Mouse (Mus musculus) intestine, postnatal 0 days (tissue): Measurements from ENCODE around the gene Selenoi. TPM values are rescaled to one million over a fixed set of nuclear protein-coding genes. Genes with fewer than 3 reads are reported as not detected.
A peak's percentile ranks its signal among the peaks of the same experiment; 100 is the strongest.
"Not testable (repeated sequence)": the region's sequence is repeated elsewhere in the genome, so short reads cannot be mapped to it uniquely, and the experiment has no call there.

ENCODE experiments used
- ATAC-seq: fragments of 200-750 bp; cut with Nextera tagmentation; 2 replicates; pipeline ENCODE4 v1.8.0; 2017; ENCODE audit warnings: mild to moderate bottlenecking, moderate TSS enrichment, moderate library complexity
- H3K27ac ChIP-seq: fragments of 300-500 bp; sonication (generic); 2 replicates; pipeline ENCODE4 v1.5.1; 2014; ENCODE audit warnings: mild to moderate bottlenecking, low read depth, low read length, moderate library complexity
- H3K27me3 ChIP-seq: fragments of 300-500 bp; sonication (generic); replicated peaks from 2 replicates; pipeline ENCODE4 v1.6.1; 2014; ENCODE audit warnings: low read length, mixed read lengths; ENCODE audit not compliant: control insufficient read depth, insufficient read depth
- H3K36me3 ChIP-seq: fragments of 300-500 bp; sonication (generic); 2 replicates; pipeline ENCODE4 v1.6.1; 2014; ENCODE audit warnings: mild to moderate bottlenecking, moderate library complexity; ENCODE audit not compliant: control insufficient read depth, insufficient read depth
- H3K4me1 ChIP-seq: fragments of 300-500 bp; sonication (generic); replicated peaks from 2 replicates; pipeline ENCODE4 v1.6.1; 2014; ENCODE audit warnings: antibody characterized with exemption, low read length, mixed read lengths; ENCODE audit not compliant: control insufficient read depth, insufficient read depth
- H3K4me2 ChIP-seq: fragments of 300-500 bp; sonication (generic); replicated peaks from 2 replicates; pipeline ENCODE4 v1.6.1; 2014; ENCODE audit warnings: low read depth, mild to moderate bottlenecking, moderate library complexity
- H3K4me3 ChIP-seq: fragments of 300-500 bp; sonication (generic); 2 replicates; pipeline ENCODE4 v1.5.1; 2014; ENCODE audit warnings: low read depth, low read length
- H3K9ac ChIP-seq: fragments of 300-500 bp; sonication (generic); 2 replicates; pipeline ENCODE4 v1.6.1; 2014; ENCODE audit warnings: mild to moderate bottlenecking, low read depth, low read length
- H3K9me3 ChIP-seq: fragments of 300-500 bp; sonication (generic); 2 replicates; pipeline ENCODE4 v1.6.1; 2016; ENCODE audit warnings: mixed run types; ENCODE audit not compliant: control insufficient read depth
- CTCF ChIP-seq: sonication (generic); IDR thresholded peaks from 2 replicates; pipeline ENCODE4 v1.5.1; 2016; ENCODE audit warnings: low read depth, mild to moderate bottlenecking, control low read depth, antibody characterized with exemption, moderate library complexity
- WGBS: fragments of 180-500 bp; shearing (Covaris S2); extraction: QIAGEN DNeasy Blood & Tissue Kit; methylation state at CpG from one replicate; pipeline ENCODE4 v1.1.7; 2014; 5-methylcytosine and 5-hydroxymethylcytosine counted together
- polyA plus RNA-seq: library from polyadenylated mRNA; unstranded; fragments of >200 nt; fragmentation: Nextera tagmentation; extraction: Ambion mirVana; gene quantifications from 2 replicates; pipeline ENCODE4 v1.2.1, GENCODE M21; 2015

Selenoi gene
- polyA plus RNA-seq, 1 experiment from 2014 or later = 66.2 TPM

GRCm38 (mm10) chr5:30210758-30211157 is 21.6 kb upstream of the Selenoi start:
- not testable (repeated sequence) for H3K27me3 ChIP-seq, H3K9ac ChIP-seq, ATAC-seq, H3K4me3 ChIP-seq, H3K36me3 ChIP-seq, H3K9me3 ChIP-seq, H3K27ac ChIP-seq, H3K4me1 ChIP-seq, H3K4me2 ChIP-seq
- WGBS = 89% methylated on average over 5 of the region's 5 CpGs
- TF ChIP-seq CTCF = peak; percentile 34

- Histone ChIP-seq H3K27me3 (no peaks in the 10 kb centered on the region), H3K27ac (no peak overlapping the region), H3K36me3 (no peaks in the 10 kb centered on the region), H3K9ac (no peak overlapping the region), H3K9me3 (no peaks in the 10 kb centered on the region), H3K4me2 (no peak overlapping the region), H3K4me3 (no peak overlapping the region), H3K4me1 (no peaks in the 10 kb centered on the region)
- no peak for ATAC-seq
- 7% methylated on average over 4 of the region's 4 CpGs for WGBS
- peak; percentile 85 for TF ChIP-seq CTCF
These were observed 17.5 kb upstream of the Selenoi start for GRCm38 (mm10) chr5:30214889-30215288.

GRCm38 (mm10) chr5:30215970-30216369 is 16.4 kb upstream of the Selenoi start:
- Histone ChIP-seq H3K4me2 (no peak overlapping the region), H3K9me3 (no peaks in the 10 kb centered on the region), H3K4me1 (no peaks in the 10 kb centered on the region), H3K27ac (no peak overlapping the region), H3K36me3 (no peaks in the 10 kb centered on the region), H3K4me3 (no peak overlapping the region), H3K9ac (no peak overlapping the region), H3K27me3 (no peaks in the 10 kb centered on the region)
- peak; percentile 64 for ATAC-seq
- 51% methylated on average over 5 of the region's 5 CpGs for WGBS
- TF ChIP-seq CTCF = no peak

GRCm38 (mm10) chr5:30219715-30220114 is 12.7 kb upstream of the Selenoi start:
- ATAC-seq = no peak
- TF ChIP-seq CTCF = no peak
- Histone ChIP-seq H3K27ac (no peak overlapping the region), H3K4me2 (no peak overlapping the region), H3K9ac (no peak overlapping the region), H3K4me3 (no peak overlapping the region), H3K27me3 (no peaks in the 10 kb centered on the region), H3K4me1 (no peaks in the 10 kb centered on the region), H3K9me3 (no peaks in the 10 kb centered on the region), H3K36me3 (no peaks in the 10 kb centered on the region)
- WGBS = 94% methylated on average over 2 of the region's 2 CpGs

- no peaks in the 10 kb centered on the region for H3K4me1 ChIP-seq
- WGBS = 68% methylated on average over 8 of the region's 8 CpGs
- no peaks in the 10 kb centered on the region for H3K9me3 ChIP-seq
- H3K36me3 ChIP-seq = no peaks in the 10 kb centered on the region
- peak; percentile 73 for ATAC-seq
- H3K9ac ChIP-seq = no peak overlapping the region
- no peak overlapping the region for H3K4me2 ChIP-seq
- no peak overlapping the region for H3K27ac ChIP-seq
- no peak for TF ChIP-seq CTCF
- H3K27me3 ChIP-seq = no peaks in the 10 kb centered on the region
- no peak overlapping the region for H3K4me3 ChIP-seq
These were observed 11.7 kb upstream of the Selenoi start for GRCm38 (mm10) chr5:30220666-30221065.

- no peak for TF ChIP-seq CTCF
- WGBS = 96% methylated on average over 8 of the region's 8 CpGs
- Histone ChIP-seq H3K27ac (no peak overlapping the region), H3K9ac (no peak overlapping the region), H3K36me3 (no peaks in the 10 kb centered on the region), H3K4me1 (no peaks in the 10 kb centered on the region), H3K9me3 (no peaks in the 10 kb centered on the region), H3K4me3 (no peak overlapping the region), H3K27me3 (no peaks in the 10 kb centered on the region), H3K4me2 (no peak overlapping the region)
- no peak for ATAC-seq
These were observed 9.7 kb upstream of the Selenoi start for GRCm38 (mm10) chr5:30222681-30223080.

- peak overlapping the region; percentile 35; the same call in 1 of the 2 replicates for H3K27ac ChIP-seq
- no peak overlapping the region for H3K4me2 ChIP-seq
- no peak for ATAC-seq
- no peak overlapping the region for H3K9ac ChIP-seq
- no peaks in the 10 kb centered on the region for H3K27me3 ChIP-seq
- 72% methylated on average over 4 of the region's 4 CpGs for WGBS
- H3K4me3 ChIP-seq = no peak overlapping the region
- no peaks in the 10 kb centered on the region for H3K36me3 ChIP-seq
- H3K9me3 ChIP-seq = no peaks in the 10 kb centered on the region
- peaks cover 2% of the 10 kb centered on the region for H3K4me1 ChIP-seq
- peak; percentile 74 for TF ChIP-seq CTCF
These were observed 1.5 kb upstream of the Selenoi start for GRCm38 (mm10) chr5:30230901-30231300.
